Mouse (Mus musculus): ENCODE measurements around the gene Dppa5a. TPM values are rescaled to one million over a fixed set of nuclear protein-coding genes. Genes with fewer than 3 reads are reported as not detected.
"Not testable (repeated sequence)": the region's sequence is repeated elsewhere in the genome, so short reads cannot be mapped to it uniquely, and the experiment has no call there.

The Dppa5a gene
- total RNA-seq (2022), result under 1 TPM in 1 of 4 experiments, not detected in 3; 0.98 TPM

DNA sequence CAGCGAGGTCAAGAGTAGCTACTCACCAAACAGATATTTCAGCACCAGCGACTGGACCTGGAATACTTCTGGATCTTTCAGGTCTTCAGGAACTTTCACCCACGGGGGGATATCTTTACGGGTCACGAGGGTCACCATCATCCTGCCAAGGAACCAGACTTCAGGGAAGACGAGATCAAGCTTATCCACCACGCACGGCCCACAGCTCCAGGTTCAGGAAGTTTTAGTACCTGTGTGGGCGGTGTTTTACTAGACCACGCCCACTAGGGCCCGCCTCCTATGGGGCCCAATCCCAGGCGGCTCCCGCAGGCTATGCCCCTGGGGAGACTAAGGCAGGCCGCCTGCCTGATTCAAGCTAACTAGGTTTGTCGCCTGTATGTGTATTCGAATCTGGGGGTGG lies at the start of gene Dppa5a:
Gene Dppa5a, minus strand, starts transcription at position 219 of the 400 bp plus-strand sequence.
- not testable (repeated sequence) for DNase-seq (ENCODE audit: low spot score in 2 of 2)

DNA sequence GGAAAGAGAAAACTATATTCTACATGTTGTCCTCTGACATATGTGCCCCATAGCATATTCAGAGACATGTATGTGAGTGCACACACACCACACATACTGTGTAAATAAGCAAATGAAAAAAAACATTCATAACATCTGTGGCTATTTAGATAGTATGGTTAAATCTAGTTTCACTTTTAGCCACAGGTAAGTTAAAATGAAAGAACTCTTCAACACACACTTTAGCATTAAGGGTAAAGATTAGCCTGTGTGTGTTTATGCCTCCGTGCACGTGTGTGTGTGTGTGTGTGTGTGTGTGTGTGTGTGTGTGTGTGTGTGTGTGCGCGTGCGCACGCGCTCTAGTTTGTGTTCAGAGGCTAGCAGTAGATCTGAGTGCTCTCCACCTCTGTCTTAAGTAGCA lies 33.6 kb upstream of the Dppa5a start:
- DNase-seq (ENCODE audit: low spot score in 2 of 2), result no peak

DNA sequence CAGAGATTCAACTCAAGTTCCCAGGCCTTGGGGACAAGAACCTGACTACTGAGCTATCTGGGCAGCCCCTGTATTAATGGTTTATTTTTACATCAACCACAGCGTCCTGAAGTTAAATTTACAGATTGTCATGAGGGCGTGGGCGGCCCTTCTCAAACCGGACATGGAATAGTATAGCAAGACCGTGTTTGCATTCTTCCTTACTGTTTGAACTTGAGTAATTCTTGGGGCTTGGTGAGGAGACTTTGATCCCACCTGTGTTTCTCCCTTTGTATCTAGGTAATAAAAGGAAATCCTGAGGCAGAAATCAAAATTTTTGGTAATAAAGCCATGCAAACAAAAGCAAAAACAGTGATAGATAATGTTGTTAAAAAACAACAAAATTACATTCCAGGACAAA lies 32.6 kb upstream of the Dppa5a start:
- no peak for DNase-seq (ENCODE audit: low spot score in 2 of 2)

DNA sequence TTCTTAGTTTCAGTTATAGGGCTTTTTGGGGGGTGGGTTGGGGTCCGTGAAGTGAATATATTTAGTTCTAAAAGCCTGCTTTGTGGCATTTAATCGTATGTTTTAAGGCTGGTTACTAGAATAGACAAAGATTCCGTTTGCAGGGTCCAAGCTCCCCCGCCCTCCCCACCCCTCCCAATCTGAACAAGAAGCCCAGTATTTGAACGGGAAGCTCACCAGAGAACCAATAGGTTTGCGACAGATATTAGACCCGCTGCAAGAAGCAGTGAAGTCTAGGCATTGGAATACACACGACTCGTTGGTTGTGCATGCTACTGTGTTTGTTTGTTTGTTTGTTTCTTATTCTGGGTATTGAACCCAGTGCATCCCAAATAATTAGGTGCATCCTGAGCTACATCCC lies 28.5 kb upstream of the Dppa5a start:
- DNase-seq (ENCODE audit: low spot score in 2 of 2), result no peak

DNA sequence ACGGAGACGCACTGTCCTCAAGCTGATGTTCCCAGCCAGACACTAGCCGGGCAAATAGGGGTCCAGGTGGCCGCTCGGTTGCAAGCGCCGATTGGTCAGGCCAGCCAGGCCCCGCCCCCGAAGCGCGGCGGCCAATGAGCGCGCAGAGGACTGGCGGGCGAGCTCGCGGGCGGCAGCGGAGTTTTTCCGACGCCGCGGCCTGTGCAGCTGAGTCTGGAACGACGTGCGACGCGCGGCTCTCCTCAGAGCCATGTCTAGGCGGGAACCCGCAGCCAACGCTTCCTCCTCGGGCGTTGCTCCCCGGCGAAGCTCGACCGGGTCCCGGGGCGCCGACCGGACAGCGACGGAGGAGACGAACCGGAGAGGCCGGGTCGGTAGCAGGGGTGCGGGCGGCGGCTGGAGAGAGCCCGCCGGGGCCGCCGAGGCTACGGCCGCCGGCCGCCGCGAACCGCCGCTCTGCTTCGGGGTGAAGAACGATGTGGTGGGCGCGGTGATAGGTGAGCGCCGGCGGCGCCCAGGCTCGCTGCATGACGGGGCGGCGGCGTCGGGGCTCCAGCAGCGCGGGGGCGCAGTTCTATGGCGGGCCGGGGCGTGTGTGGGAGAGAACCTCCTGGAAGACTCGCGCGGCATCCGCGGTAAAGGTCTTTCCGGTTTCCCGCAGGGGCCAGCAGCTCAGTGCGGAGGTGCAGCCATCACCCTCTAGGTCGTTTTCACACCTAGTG lies 27.8 kb upstream of the Dppa5a start, which contains the start of gene Ddx43:
Gene Ddx43, plus strand, starts transcription at position 148 of the 722 bp plus-strand sequence.
- DNase-seq (ENCODE audit: low spot score in 2 of 2), result peak in 1 of 2 experiments; percentile 6

DNA sequence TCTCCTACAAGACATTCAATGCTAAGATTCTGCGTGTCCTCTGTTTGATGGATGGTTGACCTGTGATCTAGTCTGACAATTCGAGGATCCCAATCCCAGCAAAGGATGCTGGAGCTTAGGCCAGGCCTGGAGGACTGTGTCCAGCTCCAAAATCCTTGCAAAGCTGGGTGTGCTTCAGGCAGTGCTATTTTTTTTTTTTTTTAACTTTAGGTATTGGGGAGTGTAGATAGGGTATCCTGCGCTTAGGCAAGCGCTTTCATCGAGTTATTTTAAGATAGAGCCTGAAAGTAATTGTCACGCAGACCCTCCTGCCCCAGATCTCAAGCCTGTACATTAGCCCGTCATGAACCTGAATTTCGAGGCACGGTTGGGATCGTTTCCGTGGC lies 27.3 kb upstream of the Dppa5a start:
- DNase-seq (ENCODE audit: low spot score in 2 of 2), result no peak

DNA sequence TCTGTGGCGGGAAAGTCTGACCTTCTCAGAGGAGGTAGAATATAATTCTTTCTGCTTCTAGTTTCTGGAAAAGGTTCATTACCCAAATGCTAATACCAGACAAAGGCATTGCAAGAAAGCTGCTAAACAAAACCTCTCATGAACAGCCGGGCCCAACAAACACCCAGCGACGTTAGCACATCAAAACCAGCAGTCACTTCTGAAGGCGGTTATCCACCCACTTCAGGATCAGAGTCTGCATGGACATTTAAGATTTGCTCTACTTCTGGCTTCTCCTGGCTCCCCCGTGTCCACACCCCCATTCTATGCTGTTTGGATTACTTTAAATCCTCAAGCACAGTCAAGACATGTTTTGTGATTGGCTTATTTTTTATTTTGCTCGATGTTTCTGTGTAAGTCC lies 26.6 kb upstream of the Dppa5a start:
- no peak for DNase-seq (ENCODE audit: low spot score in 2 of 2)

DNA sequence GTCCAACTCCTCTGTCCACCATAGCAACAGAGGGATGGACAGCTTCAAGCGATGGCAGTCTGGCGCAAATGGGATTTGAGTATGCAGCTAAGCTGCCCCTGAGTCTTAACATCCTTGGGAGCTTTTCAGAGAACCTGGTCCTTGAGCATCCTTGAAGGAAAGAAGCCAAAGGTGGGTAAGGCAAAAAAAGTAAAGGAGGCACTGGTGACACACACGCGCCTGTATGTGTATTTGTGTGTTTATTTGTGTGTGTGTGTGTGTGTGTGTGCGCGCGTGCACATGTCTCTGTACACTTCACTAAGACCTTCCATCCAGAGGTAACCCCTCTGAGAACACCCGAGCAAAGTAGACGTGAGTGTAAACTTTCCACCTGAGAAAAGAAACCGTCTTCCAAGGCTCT lies 25.8 kb upstream of the Dppa5a start:
- no peak for DNase-seq (ENCODE audit: low spot score in 2 of 2)

DNA sequence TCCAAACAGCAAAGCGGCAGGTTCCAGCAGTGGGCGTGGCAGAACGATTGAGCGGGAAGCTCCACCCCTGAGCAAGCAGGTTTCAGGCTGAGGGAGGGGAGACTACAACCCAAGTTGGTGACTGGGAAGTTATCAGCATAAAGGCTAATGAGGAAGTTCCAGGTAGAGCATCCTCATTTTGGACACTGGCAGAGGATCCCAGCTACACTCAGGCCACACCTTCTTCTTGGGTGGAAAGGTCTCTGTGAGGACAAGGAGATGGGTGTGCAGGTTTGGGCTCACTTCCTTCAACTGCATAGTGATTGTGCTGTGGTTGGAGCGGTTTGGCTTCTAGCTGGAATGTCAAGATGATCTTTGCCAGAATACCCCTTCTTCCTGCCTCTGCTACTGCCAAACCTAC lies 22.0 kb upstream of the Dppa5a start:
- no peak for DNase-seq (ENCODE audit: low spot score in 2 of 2)

DNA sequence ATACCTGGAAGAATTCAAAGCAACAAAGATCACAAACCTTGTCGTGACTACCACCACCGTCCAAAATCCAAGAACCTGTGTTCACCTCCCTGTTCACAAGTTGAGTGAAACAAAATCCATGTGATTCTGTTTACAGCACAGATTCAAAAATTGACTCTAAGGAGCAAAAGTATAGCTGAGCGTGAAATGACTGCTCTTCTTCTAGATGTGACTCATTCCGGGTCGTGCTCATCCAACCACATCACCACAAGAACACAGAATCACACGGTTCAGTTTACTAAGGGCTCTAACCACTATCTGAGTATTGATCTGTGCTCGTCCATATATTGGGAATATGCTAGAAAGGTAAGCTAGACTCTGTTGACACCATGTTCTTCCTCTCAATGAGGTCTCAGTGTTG lies 19.0 kb upstream of the Dppa5a start:
- no peak for DNase-seq (ENCODE audit: low spot score in 2 of 2)

DNA sequence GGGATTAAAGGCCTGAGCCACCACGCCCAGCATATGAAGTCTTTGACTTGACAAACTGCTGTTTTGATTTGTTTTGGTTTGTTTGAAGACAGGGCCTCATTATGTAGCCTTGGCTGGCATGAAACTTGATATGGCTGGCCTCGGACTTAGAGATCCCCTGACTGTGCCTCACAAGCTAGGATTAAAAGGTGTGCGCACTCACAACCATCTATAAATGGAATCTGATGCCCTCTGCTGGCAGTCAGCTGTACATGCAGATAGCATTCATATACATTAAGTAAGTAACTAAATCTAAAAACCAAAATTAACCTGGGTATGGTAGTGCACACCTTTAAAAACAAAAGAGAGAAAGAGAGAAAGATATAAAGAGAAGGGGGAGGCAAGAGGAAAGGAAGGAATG lies 17.9 kb upstream of the Dppa5a start:
- no peak for DNase-seq (ENCODE audit: low spot score in 2 of 2)

DNA sequence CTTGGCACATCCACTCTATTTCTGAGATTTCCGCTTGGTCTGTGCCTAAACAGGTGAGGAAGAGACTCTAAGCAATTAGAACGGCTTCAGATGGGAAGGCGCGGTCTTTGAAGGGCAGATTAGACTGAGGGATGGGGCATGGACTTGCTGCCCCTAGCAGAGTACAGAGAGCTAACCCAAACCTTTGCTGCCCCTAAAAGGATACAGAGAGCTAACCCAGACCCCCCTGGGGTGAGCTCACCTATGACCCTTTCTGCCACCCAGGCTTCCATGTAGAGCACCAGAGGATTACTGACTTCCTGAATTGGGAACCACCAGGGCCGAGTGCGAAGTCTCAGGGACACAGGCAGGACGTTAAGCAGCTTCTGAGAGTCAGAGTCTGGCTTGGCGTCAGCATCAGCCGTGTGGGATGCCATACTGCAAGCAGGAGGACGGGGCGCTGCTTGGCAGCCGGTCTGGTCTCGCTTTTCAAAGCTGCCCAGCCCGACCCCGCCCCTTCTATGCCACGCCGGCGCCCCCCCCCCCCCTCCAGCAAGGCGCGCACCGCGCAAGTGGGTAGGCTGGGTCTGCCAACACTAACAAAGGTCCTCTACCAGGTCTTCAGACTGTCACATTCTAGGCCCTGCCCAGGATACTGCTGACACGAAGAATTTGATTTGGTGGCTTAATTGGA lies 10.3 kb upstream of the Dppa5a start, which contains the start of gene Ooep:
Gene Ooep, minus strand, starts transcription at position 613 of the 673 bp plus-strand sequence.
- DNase-seq (ENCODE audit: low spot score in 2 of 2), result peak in 1 of 2 experiments; percentile 5

DNA sequence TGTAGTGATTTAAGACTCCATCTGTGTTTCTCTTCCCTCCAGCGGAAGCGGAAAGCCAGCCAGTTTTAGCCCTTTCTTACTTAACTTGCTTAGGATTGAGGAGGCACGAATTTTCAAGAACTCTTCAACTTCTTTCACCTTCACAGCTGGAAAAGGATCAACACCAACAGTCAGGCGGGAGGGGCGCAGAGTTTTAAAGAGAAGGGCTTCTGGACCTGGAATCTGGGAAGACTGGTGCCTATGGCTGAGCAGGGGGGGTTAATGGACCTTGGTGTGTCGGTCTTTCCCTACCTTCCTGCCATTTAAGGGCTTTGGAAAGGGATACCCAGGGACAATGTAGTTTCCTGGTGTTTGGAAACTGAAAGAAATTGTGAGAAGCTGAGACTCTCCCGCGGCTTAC lies 9.6 kb upstream of the Dppa5a start:
- no peak for DNase-seq (ENCODE audit: low spot score in 2 of 2)

DNA sequence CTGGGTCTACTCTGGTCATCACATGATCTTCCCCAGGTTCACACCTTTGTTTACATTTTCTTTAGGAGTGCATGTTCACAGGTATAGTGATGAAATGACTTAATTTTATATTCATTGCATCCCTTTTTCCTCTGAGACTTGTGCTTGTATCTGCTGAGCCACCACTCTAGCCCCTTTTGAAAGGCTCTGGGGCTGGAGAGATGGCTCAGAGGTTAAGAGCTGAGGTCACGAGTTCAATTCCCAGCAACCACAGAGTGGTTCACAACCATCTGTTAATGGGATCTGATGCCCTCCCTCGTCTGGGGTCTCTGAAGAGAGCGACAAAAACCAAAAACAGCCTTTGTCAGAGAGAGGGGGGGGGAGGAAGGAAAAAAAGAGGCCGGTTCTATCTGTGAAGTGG lies 7.5 kb upstream of the Dppa5a start:
- no peak for DNase-seq (ENCODE audit: low spot score in 2 of 2)

DNA sequence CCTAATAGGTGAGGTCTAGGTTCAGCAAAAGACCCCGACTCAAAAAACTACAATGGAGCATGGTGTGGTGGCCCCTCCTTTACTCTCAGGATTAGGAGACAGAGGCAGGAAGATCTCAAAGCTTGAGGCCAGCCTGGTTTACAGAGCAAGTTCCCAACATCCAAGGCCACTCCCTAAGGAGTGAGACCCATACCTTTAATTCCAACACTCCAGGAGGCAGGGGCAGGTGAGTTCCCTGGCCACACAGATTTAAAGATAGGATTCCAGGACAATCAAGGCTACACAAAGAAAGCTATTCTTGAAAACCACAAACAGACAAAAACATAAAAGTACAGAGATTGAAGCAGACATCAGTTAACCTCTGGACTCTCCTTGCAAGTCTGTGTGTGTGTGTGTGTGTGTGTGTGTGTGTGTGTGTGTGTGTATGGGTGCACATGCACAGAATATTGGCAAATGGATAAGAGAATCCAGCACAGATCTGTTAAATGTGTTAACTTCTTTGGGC lies 7.0 kb upstream of the Dppa5a start:
- no peak for DNase-seq (ENCODE audit: low spot score in 2 of 2)

DNA sequence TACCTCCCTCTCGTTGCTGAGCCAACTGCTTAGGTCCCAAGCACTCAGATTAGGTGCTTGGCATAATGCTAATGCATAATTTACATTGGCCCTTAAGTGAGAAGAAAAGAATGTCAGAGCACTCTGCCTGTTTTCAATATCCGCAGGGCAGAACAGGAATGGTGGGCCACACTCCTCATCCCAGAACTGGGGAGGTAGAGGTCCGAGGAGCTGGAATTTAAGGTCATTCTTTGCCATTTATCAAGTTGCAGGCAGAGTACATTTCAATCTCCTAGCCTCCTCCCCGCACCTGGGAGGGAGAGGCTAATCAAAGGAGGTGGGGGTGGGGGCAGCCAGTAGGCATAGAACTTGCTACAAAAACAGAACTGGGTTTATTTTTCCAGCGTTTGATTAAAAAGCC lies 6.4 kb upstream of the Dppa5a start:
- no peak for DNase-seq (ENCODE audit: low spot score in 2 of 2)

DNA sequence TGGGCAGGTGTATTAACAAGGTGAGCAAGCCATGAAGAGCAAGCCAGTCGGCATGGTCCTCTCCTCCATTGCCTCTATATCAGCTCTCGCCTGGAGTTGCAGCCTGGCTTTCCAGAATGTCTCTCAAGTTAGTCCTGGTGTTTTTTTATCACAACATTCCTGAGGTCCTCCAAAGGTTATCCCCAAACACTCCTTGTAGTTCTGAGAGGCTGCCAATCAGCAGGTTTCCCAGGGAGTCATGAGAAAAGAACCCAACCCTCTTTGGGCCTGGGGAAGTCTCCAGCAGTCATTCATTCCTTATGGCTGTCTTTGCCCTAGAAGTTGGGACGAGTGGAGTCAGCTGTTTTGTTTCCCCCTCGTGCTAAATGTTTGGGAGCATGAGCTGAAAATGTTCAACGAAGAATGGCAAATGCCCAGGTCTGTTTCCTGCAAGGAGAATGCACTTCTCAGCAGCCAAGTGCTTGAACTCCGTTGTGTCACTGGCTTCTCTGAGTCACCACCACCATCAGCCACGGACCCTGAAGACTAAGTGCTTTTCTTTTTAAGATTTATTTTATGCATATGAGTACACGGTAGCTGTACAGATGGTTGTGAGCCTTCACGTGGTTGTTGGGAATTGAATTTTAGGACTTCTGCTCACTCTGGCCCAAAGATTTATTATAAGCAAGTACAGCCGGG lies 5.0 kb upstream of the Dppa5a start:
- DNase-seq (ENCODE audit: low spot score in 2 of 2), result no peak

DNA sequence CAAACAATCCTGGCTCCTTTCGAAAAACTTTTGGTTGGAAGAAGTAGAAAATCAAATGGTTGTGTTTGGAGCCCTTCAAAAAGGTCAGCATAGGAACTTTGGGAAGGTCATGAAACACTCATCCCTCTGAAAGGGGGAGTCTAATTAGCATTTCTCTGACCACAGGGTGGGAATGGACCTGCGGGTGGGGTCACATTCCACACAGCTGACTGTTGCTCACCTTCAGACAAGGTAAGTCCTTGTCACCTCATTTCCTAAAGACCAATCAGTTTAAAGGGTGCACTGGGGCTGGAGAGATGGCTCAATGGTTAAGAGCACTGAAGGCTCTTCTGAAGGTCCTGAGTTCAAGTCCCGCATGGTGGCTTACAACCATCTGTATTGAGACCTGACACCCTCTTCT lies 3.5 kb upstream of the Dppa5a start:
- DNase-seq (ENCODE audit: low spot score in 2 of 2), result no peak

DNA sequence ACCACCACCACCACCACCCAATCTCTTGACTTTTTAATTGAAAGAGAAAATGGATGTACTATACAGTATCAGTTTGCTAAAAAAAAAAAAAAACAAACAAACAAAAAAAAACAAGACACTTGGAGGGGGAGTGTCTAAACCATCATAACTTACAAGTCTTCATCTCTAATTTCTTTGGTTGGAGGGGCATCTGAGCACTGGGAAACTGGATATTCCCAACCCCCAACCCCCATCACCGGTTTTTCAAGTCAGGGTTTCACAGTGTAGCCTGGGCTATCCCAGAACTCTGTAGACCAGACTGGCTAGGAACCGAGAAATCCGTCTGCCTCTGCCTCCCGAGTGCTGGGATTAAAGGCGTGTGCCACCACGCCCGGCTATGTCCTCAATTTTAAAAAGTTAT lies 1.8 kb upstream of the Dppa5a start:
- DNase-seq (ENCODE audit: low spot score in 2 of 2), result no peak

DNA sequence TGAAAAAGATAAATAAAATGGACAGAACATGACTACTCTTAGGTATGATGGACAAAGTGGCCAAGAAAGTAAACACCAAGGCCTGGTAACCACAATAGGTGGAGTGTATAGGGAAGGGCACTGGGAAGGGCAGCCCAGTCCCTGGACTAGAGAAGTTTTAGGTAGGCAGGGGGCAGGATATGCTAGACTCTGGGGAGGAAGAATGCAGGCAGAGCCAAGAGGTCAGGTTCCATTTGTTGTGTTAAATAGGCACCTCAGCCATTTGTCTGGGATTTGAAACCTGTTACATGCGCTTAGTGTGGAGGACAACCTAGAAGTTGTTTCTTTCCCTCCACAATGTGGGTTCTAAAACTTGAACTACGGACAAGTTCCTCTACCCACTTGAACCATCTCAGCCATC lies 1.4 kb upstream of the Dppa5a start:
- DNase-seq (ENCODE audit: low spot score in 2 of 2), result no peak

DNA sequence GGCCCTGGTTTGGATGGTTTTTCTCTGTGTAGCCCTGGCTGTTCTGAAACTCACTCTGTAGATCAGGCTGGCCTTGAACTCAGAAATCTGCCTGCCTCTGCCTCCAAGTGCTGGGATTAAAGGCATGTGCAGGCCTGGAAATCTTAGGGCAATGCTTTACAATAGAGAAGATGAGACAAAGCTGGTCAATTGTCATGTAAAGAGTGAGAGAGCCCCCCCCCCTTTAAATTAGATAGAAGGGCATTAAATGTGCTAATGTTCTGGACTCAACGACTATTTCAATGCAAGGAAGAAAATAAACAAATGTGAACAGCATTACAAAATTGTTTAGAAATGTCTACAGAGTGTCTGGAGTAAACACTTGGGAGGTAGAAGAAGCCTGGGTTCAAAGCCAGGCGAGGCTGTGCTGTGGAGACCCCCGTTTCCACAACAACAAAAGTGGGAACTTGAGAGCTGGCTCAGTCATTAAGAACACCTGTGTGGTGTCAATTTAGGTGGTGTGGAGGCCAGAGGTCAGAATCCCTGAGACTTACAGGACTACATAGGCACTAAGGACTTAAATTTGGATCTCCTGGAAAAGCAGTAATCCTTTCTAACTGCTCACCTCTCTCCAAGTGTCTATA lies 805 bp upstream of the Dppa5a start:
- no peak for DNase-seq (ENCODE audit: low spot score in 2 of 2)

Data from layer of hippocampus, adult 8-10 months (tissue).